Mouse (Mus musculus): ENCODE data around the gene Polg2.

DNA sequence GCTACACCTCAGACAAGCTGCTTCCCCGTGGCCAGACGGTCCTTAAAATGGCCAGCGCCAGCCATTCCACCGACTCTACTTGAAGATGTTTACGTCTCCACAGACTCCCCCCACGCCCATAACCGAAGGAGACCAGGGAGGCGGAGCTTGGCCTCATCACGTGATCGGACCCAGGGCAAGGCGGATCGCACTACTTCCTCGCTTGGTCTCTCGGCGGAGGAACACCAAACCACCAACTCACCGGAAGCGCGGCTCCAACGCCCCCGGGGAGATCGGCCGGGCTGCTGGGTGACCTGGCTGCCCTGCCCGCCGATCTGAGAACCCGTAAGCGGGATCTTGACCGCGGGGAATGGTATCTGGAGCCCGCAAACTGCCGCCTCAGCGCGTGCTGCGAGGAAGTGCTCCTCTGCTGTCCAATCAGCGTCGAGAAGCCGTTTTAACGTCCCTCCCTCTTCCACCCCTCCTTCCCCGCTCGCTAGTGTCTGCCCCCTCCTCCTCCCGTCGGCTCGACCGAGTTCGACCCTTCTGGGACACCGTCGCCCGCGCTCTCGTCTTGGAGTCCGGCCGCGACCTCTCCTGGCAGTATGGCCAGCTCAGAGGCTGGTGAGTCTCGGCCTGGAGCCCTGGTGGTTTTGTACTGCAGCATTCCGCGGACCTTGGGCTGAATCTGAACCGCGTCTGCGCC is 9.6 kb upstream of the Polg2 start, which contains the start of the genes Ddx5 and Cep95:
- TF ChIP-seq CTCF (IDR thresholded peaks at IDR 0.05; ENCODE audit: low read depth, low read length), result no peak
- peak; percentile 9; the same call in 1 of the 2 replicates for TF ChIP-seq POLR2A (IDR thresholded peaks at IDR 0.05; ENCODE audit: borderline replicate concordance, low read depth, low read length)

All from bone marrow macrophage, adult 2 months (primary cell).